Mouse (Mus musculus) C2C12 (cell line): ENCODE measurements around the gene Cox7a2l. TPM values are rescaled to one million over a fixed set of nuclear protein-coding genes. Genes with fewer than 3 reads are reported as not detected.

ENCODE experiments used
- H3K27me3 ChIP-seq: one replicate; pipeline ENCODE4 v1.6.1; 2011; ENCODE audit not compliant: control insufficient read depth, insufficient read depth, insufficient read length
- H3K36me3 ChIP-seq: one replicate; pipeline ENCODE4 v1.6.1; 2011; ENCODE audit not compliant: control insufficient read depth, insufficient read depth
- H3K4me3 ChIP-seq: one replicate; pipeline ENCODE4 v1.5.1; 2011; ENCODE audit warnings: mild to moderate bottlenecking, control low read depth; ENCODE audit not compliant: poor library complexity, insufficient read depth, severe bottlenecking
- H3K79me2 ChIP-seq: one replicate; pipeline ENCODE4 v1.6.1; 2011; ENCODE audit not compliant: control insufficient read depth, insufficient read depth
- H3K79me3 ChIP-seq: one replicate; pipeline ENCODE4 v1.6.1; 2011; ENCODE audit warnings: low read depth, control low read depth
- H3ac ChIP-seq: one replicate; pipeline ENCODE3; 2011; ENCODE audit warnings: low read depth; ENCODE audit not compliant: control insufficient read depth, insufficient read length
- CEBPB ChIP-seq: IDR thresholded peaks from one replicate; pipeline ENCODE4 v1.6.1; 2011; ENCODE audit warnings: low read depth, mild to moderate bottlenecking, control low read depth, moderate library complexity
- CTCF ChIP-seq: IDR thresholded peaks from one replicate; pipeline ENCODE4 v1.5.1; 2011; ENCODE audit not compliant: control insufficient read depth, insufficient read depth, insufficient read length
- FOSL1 ChIP-seq: IDR thresholded peaks from one replicate; pipeline ENCODE4 v1.8.0; 2011; ENCODE audit warnings: mild to moderate bottlenecking, low read length; ENCODE audit not compliant: poor library complexity, insufficient read depth, severe bottlenecking
- MAX ChIP-seq: IDR thresholded peaks from one replicate; pipeline ENCODE4 v1.6.1; 2011; ENCODE audit warnings: mild to moderate bottlenecking, control low read depth
- MYOD1 ChIP-seq: IDR thresholded peaks from one replicate; pipeline ENCODE4 v1.6.1; 2011; ENCODE audit warnings: low read depth; ENCODE audit not compliant: control insufficient read depth, insufficient read length
- MYOG ChIP-seq: IDR thresholded peaks from one replicate; pipeline ENCODE4 v1.6.1; 2011; ENCODE audit not compliant: control insufficient read depth, insufficient read length; ENCODE audit errors: extremely low read depth
- USF1 ChIP-seq: IDR thresholded peaks from one replicate; pipeline ENCODE4 v1.6.1; 2011; ENCODE audit warnings: low read depth, mild to moderate bottlenecking, control low read depth, moderate library complexity
- polyA plus RNA-seq: library from polyadenylated mRNA; unstranded; fragments of >200 nt; fragmentation: generic; extraction: Trizol; gene quantifications from one replicate; pipeline ENCODE4 v1.2.1, GENCODE M21; 2012; ENCODE audit warnings: missing spikeins

The Cox7a2l gene
- polyA plus RNA-seq, 1 experiment: 198 TPM

DNA sequence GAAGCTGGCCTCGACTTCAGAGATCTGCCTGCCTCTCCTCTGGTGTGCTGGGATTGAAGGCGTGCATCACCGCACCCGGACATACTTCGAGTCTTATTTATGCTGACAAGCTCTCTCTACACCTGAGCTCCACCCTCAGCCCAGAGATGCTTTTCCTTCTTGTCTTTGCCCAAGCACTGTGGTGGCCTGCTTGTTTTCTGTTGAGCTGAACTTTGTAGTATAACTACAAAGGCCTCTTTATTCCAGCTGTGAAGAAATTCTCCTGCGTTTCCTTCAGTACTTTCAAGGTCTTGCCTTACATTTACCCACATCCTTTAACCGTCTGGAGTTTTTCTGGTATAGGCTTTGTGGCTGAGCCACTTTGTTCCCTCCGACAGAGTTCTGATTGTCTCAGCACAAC lies 42.0 kb upstream of the Cox7a2l start:
- TF ChIP-seq CTCF (no peak), MYOG (no peak)
- no peaks in the 10 kb centered on the region for H3K27me3 ChIP-seq
- H3K79me3 ChIP-seq: no peaks in the 10 kb centered on the region
- H3K79me2 ChIP-seq: no peaks in the 10 kb centered on the region
- no peak overlapping the region for H3ac ChIP-seq
- H3K4me3 ChIP-seq: no peak overlapping the region
- H3K36me3 ChIP-seq: no peaks in the 10 kb centered on the region

GRCm38 (mm10) chr17:83555836-83556235 lies 38.7 kb upstream of the Cox7a2l start:
- no peak overlapping the region for H3ac ChIP-seq
- no peaks in the 10 kb centered on the region for H3K27me3 ChIP-seq
- no peak overlapping the region for H3K4me3 ChIP-seq
- no peaks in the 10 kb centered on the region for H3K36me3 ChIP-seq
- H3K79me2 ChIP-seq: no peaks in the 10 kb centered on the region
- TF ChIP-seq MAX: no peak
- no peak for TF ChIP-seq CEBPB
- no peak for TF ChIP-seq MYOD1
- no peak for TF ChIP-seq FOSL1
- no peak for TF ChIP-seq USF1
- no peak for TF ChIP-seq CTCF
- no peak for TF ChIP-seq MYOG
- H3K79me3 ChIP-seq: no peaks in the 10 kb centered on the region

- no peaks in the 10 kb centered on the region for H3K27me3 ChIP-seq
- TF ChIP-seq FOSL1: no peak
- TF ChIP-seq CEBPB: no peak
- TF ChIP-seq MAX: no peak
- TF ChIP-seq USF1: no peak
- no peak for TF ChIP-seq CTCF
- no peak for TF ChIP-seq MYOG
- TF ChIP-seq MYOD1: no peak
- no peaks in the 10 kb centered on the region for H3K79me3 ChIP-seq
Observed at GRCm38 (mm10) chr17:83554997-83555396, 37.9 kb upstream of the Cox7a2l start.

GRCm38 (mm10) chr17:83548501-83549233 lies 31.5 kb upstream of the Cox7a2l start:
- no peak overlapping the region for H3K4me3 ChIP-seq
- no peaks in the 10 kb centered on the region for H3K79me2 ChIP-seq
- TF ChIP-seq CTCF: no peak
- no peaks in the 10 kb centered on the region for H3K36me3 ChIP-seq
- no peaks in the 10 kb centered on the region for H3K27me3 ChIP-seq
- H3ac ChIP-seq: no peak overlapping the region
- H3K79me3 ChIP-seq: no peaks in the 10 kb centered on the region

More at GRCm38 (mm10) chr17:83554997-83555396, 37.9 kb upstream of the Cox7a2l start:
- H3K79me2 ChIP-seq: no peaks in the 10 kb centered on the region
- no peak overlapping the region for H3K4me3 ChIP-seq
- no peak overlapping the region for H3ac ChIP-seq
- H3K36me3 ChIP-seq: no peaks in the 10 kb centered on the region

- Histone ChIP-seq H3K79me2 (no peaks in the 10 kb centered on the region), H3ac (no peak overlapping the region), H3K79me3 (no peaks in the 10 kb centered on the region), H3K36me3 (no peaks in the 10 kb centered on the region), H3K4me3 (no peak overlapping the region), H3K27me3 (no peaks in the 10 kb centered on the region)
- TF ChIP-seq MAX (no peak), CEBPB (no peak), MYOG (no peak), CTCF (no peak), MYOD1 (no peak), FOSL1 (no peak), USF1 (no peak)
Observed at GRCm38 (mm10) chr17:83547145-83547544, 30.0 kb upstream of the Cox7a2l start.

- Histone ChIP-seq H3K4me3 (no peak overlapping the region), H3K27me3 (no peaks in the 10 kb centered on the region), H3ac (no peak overlapping the region), H3K36me3 (no peaks in the 10 kb centered on the region), H3K79me2 (no peaks in the 10 kb centered on the region), H3K79me3 (no peaks in the 10 kb centered on the region)
- TF ChIP-seq FOSL1: no peak
- TF ChIP-seq MYOD1: no peak
- no peak for TF ChIP-seq USF1
- no peak for TF ChIP-seq MAX
- TF ChIP-seq MYOG: no peak
- no peak for TF ChIP-seq CTCF
- no peak for TF ChIP-seq CEBPB
Observed at GRCm38 (mm10) chr17:83545756-83546742, 28.9 kb upstream of the Cox7a2l start.
